Comparison of ENCODE assay signal across 12 mouse cellular contexts in the genomic region with DNA sequence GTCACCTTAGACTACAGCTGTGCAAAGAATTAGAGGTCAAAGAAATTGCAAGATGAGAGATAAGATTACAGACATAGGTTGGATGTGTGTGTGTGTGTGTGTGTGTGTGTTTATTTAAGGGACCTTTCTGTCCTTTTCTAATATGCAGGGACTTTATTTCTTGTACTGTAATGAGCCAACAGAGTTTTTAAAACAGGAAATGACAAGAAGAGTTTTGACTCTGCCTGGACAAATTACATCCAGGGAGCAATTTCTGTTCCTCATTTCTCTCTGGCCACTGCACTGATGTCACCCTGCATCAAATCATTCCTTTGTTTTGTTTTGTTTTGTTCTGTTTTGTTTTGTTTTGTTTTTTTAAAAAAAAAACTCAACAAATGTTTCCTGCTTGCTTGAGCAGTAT.
"Had no signal": no experiment of that assay in that cellular context is flagged by ENCODE, and none has a peak within 500 bp of the region (broad histone marks: within the 10 kb centered on the region; RNA-seq: fewer than 3 reads in every experiment).

No protein-coding gene starts in this region.

- ATAC-seq: midbrain, embryonic 13.5 days had no signal

- H3K4me3 ChIP-seq: limb, embryonic 15.5 days; midbrain, embryonic 13.5 days; myocyte; neural tube, embryonic 15.5 days had no signal

- H3K27me3 ChIP-seq: limb, embryonic 15.5 days; midbrain, embryonic 13.5 days; neural tube, embryonic 15.5 days had no signal

- H3K9me3 ChIP-seq: limb, embryonic 15.5 days; midbrain, embryonic 13.5 days; neural tube, embryonic 15.5 days had no signal

- H3K4me2 ChIP-seq: limb, embryonic 15.5 days; midbrain, embryonic 13.5 days; neural tube, embryonic 15.5 days had no signal

- H3K27ac ChIP-seq: limb, embryonic 15.5 days; liver, embryonic 14.5 days; midbrain, embryonic 13.5 days; neural tube, embryonic 15.5 days had no signal

- H3K9ac ChIP-seq: limb, embryonic 15.5 days; liver, embryonic 14.5 days; midbrain, embryonic 13.5 days; neural tube, embryonic 15.5 days had no signal

- H3K4me1 ChIP-seq: limb, embryonic 15.5 days; midbrain, embryonic 13.5 days; neural tube, embryonic 15.5 days had no signal

- DNase-seq: kidney, adult 11 months; kidney, postnatal 14 days; lung, adult 18-20 months; lung, postnatal 10 days; lung, postnatal 4 days; right cerebral cortex, adult 18-20 months; thymus, postnatal 4 days had no signal

- H3K36me3 ChIP-seq: limb, embryonic 15.5 days; midbrain, embryonic 13.5 days; neural tube, embryonic 15.5 days had no signal
